Mouse (Mus musculus) granulocyte monocyte progenitor cell, adult 5-6 weeks (primary cell): Measurements from ENCODE around the gene Zfp740. TPM values are rescaled to one million over a fixed set of nuclear protein-coding genes. Genes with fewer than 3 reads are reported as not detected.

ENCODE experiments used
- total RNA-seq, 2 experiments: library from RNA; stranded (forward) in 1 of 2; stranded (reverse) in 1 of 2; fragments of 200-712, 200-1000 nt in 1 of 2; fragments of >200 nt in 1 of 2; fragmentation: Nextera tagmentation in 1 of 2; gene quantifications; 2 replicates each; pipeline ENCODE4 v1.2.3; 2014 to 2017

Zfp740 gene
- total RNA-seq, 2 experiments from 2014 or later, result 23.8 to 68.9 TPM

Other genes starting within 250 kb of the Zfp740 start
- not detected in 2 replicates for gene Krt78, start 249.0 kb upstream of the Zfp740 start, total RNA-seq (2014; fragmentation: Nextera tagmentation)
- gene Krt78, start 249.0 kb upstream of the Zfp740 start, total RNA-seq (2017), result not detected in 2 replicates
- gene Krt8, start 198.8 kb upstream of the Zfp740 start, total RNA-seq (2014; fragmentation: Nextera tagmentation), result 0.30 TPM in 1 of 2 replicates, not detected in the other
- 0.31 and 0.60 TPM in 2 replicates for gene Krt8, start 198.8 kb upstream of the Zfp740 start, total RNA-seq (2017)
- 11.4 and 20.2 TPM in 2 replicates for gene Krt18, start 175.1 kb upstream of the Zfp740 start, total RNA-seq (2014; fragmentation: Nextera tagmentation)
- 12.4 and 24.9 TPM in 2 replicates for gene Krt18, start 175.1 kb upstream of the Zfp740 start, total RNA-seq (2017)
- 244 and 264 TPM in 2 replicates for gene Eif4b, start 129.5 kb upstream of the Zfp740 start, total RNA-seq (2014; fragmentation: Nextera tagmentation)
- 450 TPM in 2 replicates for gene Eif4b, start 129.5 kb upstream of the Zfp740 start, total RNA-seq (2017)
- gene Tns2, start 102.8 kb upstream of the Zfp740 start, total RNA-seq (2014; fragmentation: Nextera tagmentation), result 0.17 TPM in 1 of 2 replicates, not detected in the other
- gene Tns2, start 102.8 kb upstream of the Zfp740 start, total RNA-seq (2017), result not detected in 2 replicates
- 10.9 and 12.6 TPM in 2 replicates for gene Spryd3, start 67.0 kb upstream of the Zfp740 start, total RNA-seq (2014; fragmentation: Nextera tagmentation)
- 13.2 and 24.2 TPM in 2 replicates for gene Spryd3, start 67.0 kb upstream of the Zfp740 start, total RNA-seq (2017)
- gene Igfbp6, start 58.9 kb upstream of the Zfp740 start, total RNA-seq (2014; fragmentation: Nextera tagmentation), result not detected in 2 replicates
- gene Igfbp6, start 58.9 kb upstream of the Zfp740 start, total RNA-seq (2017), result not detected in 2 replicates
- 0.85 and 0.97 TPM in 2 replicates for gene Soat2, start 52.7 kb upstream of the Zfp740 start, total RNA-seq (2014; fragmentation: Nextera tagmentation)
- gene Soat2, start 52.7 kb upstream of the Zfp740 start, total RNA-seq (2017), result 0.15 and 0.56 TPM in 2 replicates
- gene Csad, start 1.5 kb downstream of the Zfp740 start, total RNA-seq (2014; fragmentation: Nextera tagmentation), result 17.0 and 18.1 TPM in 2 replicates
- 7.5 and 23.4 TPM in 2 replicates for gene Csad, start 1.5 kb downstream of the Zfp740 start, total RNA-seq (2017)
- 7.4 and 42.7 TPM in 2 replicates for gene Itgb7, start 28.7 kb downstream of the Zfp740 start, total RNA-seq (2014; fragmentation: Nextera tagmentation)
- 15.2 and 31.6 TPM in 2 replicates for gene Itgb7, start 28.7 kb downstream of the Zfp740 start, total RNA-seq (2017)
- 7.5 and 11.5 TPM in 2 replicates for gene Rarg, start 54.3 kb downstream of the Zfp740 start, total RNA-seq (2014; fragmentation: Nextera tagmentation)
- gene Rarg, start 54.3 kb downstream of the Zfp740 start, total RNA-seq (2017), result 2.0 and 3.4 TPM in 2 replicates
- gene Gm9918, start 67.3 kb downstream of the Zfp740 start, total RNA-seq (2014; fragmentation: Nextera tagmentation), result not detected in 2 replicates
- not detected in 2 replicates for gene Gm9918, start 67.3 kb downstream of the Zfp740 start, total RNA-seq (2017)
- 20.0 and 39.8 TPM in 2 replicates for gene Mfsd5, start 76.2 kb downstream of the Zfp740 start, total RNA-seq (2014; fragmentation: Nextera tagmentation)
- 16.1 and 29.4 TPM in 2 replicates for gene Mfsd5, start 76.2 kb downstream of the Zfp740 start, total RNA-seq (2017)
- 20.8 and 21.7 TPM in 2 replicates for gene Espl1, start 93.0 kb downstream of the Zfp740 start, total RNA-seq (2014; fragmentation: Nextera tagmentation)
- 30.4 and 50.0 TPM in 2 replicates for gene Espl1, start 93.0 kb downstream of the Zfp740 start, total RNA-seq (2017)
- 299 and 314 TPM in 2 replicates for gene Pfdn5, start 122.9 kb downstream of the Zfp740 start, total RNA-seq (2014; fragmentation: Nextera tagmentation)
- 366 and 404 TPM in 2 replicates for gene Pfdn5, start 122.9 kb downstream of the Zfp740 start, total RNA-seq (2017)
- gene Myg1, start 128.5 kb downstream of the Zfp740 start, total RNA-seq (2014; fragmentation: Nextera tagmentation), result 63.3 and 88.7 TPM in 2 replicates
- 55.1 and 59.9 TPM in 2 replicates for gene Myg1, start 128.5 kb downstream of the Zfp740 start, total RNA-seq (2017)
- gene Aaas, start 147.5 kb downstream of the Zfp740 start, total RNA-seq (2014; fragmentation: Nextera tagmentation), result 120 and 123 TPM in 2 replicates
- gene Aaas, start 147.5 kb downstream of the Zfp740 start, total RNA-seq (2017), result 147 and 153 TPM in 2 replicates
- gene Sp7, start 163.9 kb downstream of the Zfp740 start, total RNA-seq (2014; fragmentation: Nextera tagmentation), result not detected in 2 replicates
- gene Sp7, start 163.9 kb downstream of the Zfp740 start, total RNA-seq (2017), result not detected in 2 replicates
- 59.6 and 71.6 TPM in 2 replicates for gene Sp1, start 202.9 kb downstream of the Zfp740 start, total RNA-seq (2014; fragmentation: Nextera tagmentation)
- gene Sp1, start 202.9 kb downstream of the Zfp740 start, total RNA-seq (2017), result 52.0 and 56.1 TPM in 2 replicates
- gene Amhr2, start 242.1 kb downstream of the Zfp740 start, total RNA-seq (2014; fragmentation: Nextera tagmentation), result not detected in 2 replicates
- gene Amhr2, start 242.1 kb downstream of the Zfp740 start, total RNA-seq (2017), result not detected in 2 replicates